Mouse (Mus musculus): ENCODE results near the gene Topaz1. TPM values are rescaled to one million over a fixed set of nuclear protein-coding genes. Genes with fewer than 3 reads are reported as not detected.
"Not testable (repeated sequence)": the region's sequence is repeated elsewhere in the genome, so short reads cannot be mapped to it uniquely, and the experiment has no call there.

Gene Topaz1
- polyA plus RNA-seq, 1 experiment from 2014 or later: not detected

DNA sequence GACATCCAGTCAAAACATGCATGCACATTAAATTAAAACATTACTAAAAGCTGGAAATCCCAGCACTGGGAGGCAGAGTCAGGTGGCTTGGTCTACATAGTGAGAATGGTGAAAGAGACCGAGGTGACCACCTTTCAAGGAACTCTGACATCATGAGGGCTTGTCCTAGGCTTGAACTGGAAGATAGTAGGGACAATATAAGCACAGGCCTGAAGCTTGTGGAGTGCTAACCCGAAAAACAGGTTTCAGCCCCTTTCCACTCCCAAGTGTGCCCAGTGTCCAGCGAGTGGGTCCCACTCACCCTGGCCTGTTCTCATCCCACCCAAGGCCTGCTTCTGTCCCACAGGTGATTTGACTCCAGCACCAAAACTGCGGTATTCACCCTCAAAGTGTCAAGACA is 90.1 kb downstream of the Topaz1 start:
- H3K4me1 ChIP-seq (ENCODE audit: insufficient read depth): no peaks in the 10 kb centered on the region
- no peak overlapping the region for H3K4me3 ChIP-seq (ENCODE audit: low read depth, low read length)
- 82% methylated on average over 4 of the region's 4 CpGs for WGBS (ENCODE audit: insufficient replicate concordance)
- TF ChIP-seq CTCF (IDR thresholded peaks at IDR 0.05; ENCODE audit: low read depth) (no peak), EP300 (IDR thresholded peaks at IDR 0.05; ENCODE audit: low read depth) (no peak)
- no peak for DNase-seq
- no peaks in the 10 kb centered on the region for H3K9me3 ChIP-seq (ENCODE audit: low read length)
- H3K9ac ChIP-seq (replicated peaks): no peak overlapping the region
- no peak overlapping the region for H3K4me2 ChIP-seq (ENCODE audit: low read depth, low read length)
- H3K27ac ChIP-seq (ENCODE audit: low read depth): no peak overlapping the region
- H3K27me3 ChIP-seq (ENCODE audit: insufficient read depth, low read length): no peaks in the 10 kb centered on the region
- peaks cover 9% of the 10 kb centered on the region; the same call in 1 of the 2 replicates for H3K36me3 ChIP-seq (replicated peaks; ENCODE audit: insufficient read depth, low read length)
- no peak for ATAC-seq

DNA sequence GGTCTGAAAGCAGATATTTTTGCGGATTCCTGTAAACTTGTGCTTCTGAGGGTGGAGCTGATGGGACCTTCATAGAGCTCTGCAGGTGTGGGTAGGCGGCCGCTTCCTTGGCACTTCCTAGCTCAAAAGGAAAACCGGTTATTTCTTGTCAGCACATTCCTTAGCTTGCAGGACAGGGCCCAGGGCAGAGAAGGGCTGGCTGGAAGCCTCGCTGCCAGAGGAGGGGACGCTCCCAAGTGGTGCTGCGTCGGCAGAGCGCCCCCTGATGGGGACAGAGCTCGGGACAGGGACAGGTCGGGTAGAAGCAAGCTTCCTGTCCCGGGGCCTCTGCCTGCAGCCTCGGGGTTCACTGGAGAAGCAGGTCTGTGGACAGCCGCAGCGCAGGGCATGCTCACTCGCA is 90.5 kb downstream of the Topaz1 start:
- whole genome bisulfite sequencing (ENCODE audit: insufficient replicate concordance): 49% methylated on average over 15 of the region's 16 CpGs
- no peak overlapping the region for H3K27ac ChIP-seq (ENCODE audit: low read depth)
- no peak for ATAC-seq
- no peak for TF ChIP-seq EP300 (IDR thresholded peaks at IDR 0.05; ENCODE audit: low read depth)
- peak; percentile 32; the same call in 1 of the 2 replicates for TF ChIP-seq CTCF (IDR thresholded peaks at IDR 0.05; ENCODE audit: low read depth)
- no peaks in the 10 kb centered on the region for H3K9me3 ChIP-seq (ENCODE audit: low read length)
- peaks cover 9% of the 10 kb centered on the region; the same call in 1 of the 2 replicates for H3K36me3 ChIP-seq (replicated peaks; ENCODE audit: insufficient read depth, low read length)
- H3K4me2 ChIP-seq (ENCODE audit: low read depth, low read length): no peak overlapping the region
- peak; percentile 21 for DNase-seq
- no peaks in the 10 kb centered on the region for H3K4me1 ChIP-seq (ENCODE audit: insufficient read depth)
- H3K27me3 ChIP-seq (ENCODE audit: insufficient read depth, low read length): no peaks in the 10 kb centered on the region
- no peak overlapping the region for H3K9ac ChIP-seq (replicated peaks)
- no peak overlapping the region for H3K4me3 ChIP-seq (ENCODE audit: low read depth, low read length)

DNA sequence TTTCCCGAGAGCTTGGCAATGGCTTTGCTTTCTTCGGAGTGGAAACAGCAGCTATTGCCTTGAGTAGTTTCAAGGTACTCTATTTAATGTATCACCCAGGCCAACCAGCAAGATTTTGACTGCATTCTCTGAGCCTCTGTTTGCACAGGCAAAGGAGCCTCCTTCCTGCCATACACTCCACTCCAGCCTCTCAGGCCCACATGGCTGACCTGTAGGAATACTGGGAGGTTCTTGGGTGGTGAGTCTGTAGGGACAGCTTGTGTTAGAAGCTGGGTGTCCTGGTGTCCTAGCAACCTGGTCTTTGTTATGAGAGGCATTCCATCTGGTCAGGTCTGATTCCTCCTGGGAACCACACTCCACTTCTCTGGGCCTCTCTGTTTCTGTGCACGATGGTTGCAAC is 96.6 kb downstream of the Topaz1 start, which contains the start of gene Gm35549:
Gm35549 (minus strand) TSS at position 276 of the 400 bp plus-strand sequence.
- H3K4me2 ChIP-seq (ENCODE audit: low read depth, low read length): no peak within 1 kb of the TSS
- no peak for TF ChIP-seq EP300 (IDR thresholded peaks at IDR 0.05; ENCODE audit: low read depth)
- TF ChIP-seq CTCF (IDR thresholded peaks at IDR 0.05; ENCODE audit: low read depth): no peak
- H3K27ac ChIP-seq (ENCODE audit: low read depth): no peak within 1 kb of the TSS
- no peaks in the 10 kb centered on the region for H3K36me3 ChIP-seq (replicated peaks; ENCODE audit: insufficient read depth, low read length)
- no peaks in the 10 kb centered on the region for H3K27me3 ChIP-seq (ENCODE audit: insufficient read depth, low read length)
- H3K9me3 ChIP-seq (ENCODE audit: low read length): 0 out of 2 replicates have a peak, but pooled peaks cover 2% of the 10 kb centered on the region
- H3K4me3 ChIP-seq (ENCODE audit: low read depth, low read length): no peak within 1 kb of the TSS
- ATAC-seq: no peak
- whole genome bisulfite sequencing (ENCODE audit: insufficient replicate concordance): 81% methylated on average over 3 of the region's 3 CpGs
- DNase-seq: no peak
- H3K9ac ChIP-seq (replicated peaks): no peak within 1 kb of the TSS
- no peaks in the 10 kb centered on the region for H3K4me1 ChIP-seq (ENCODE audit: insufficient read depth)

DNA sequence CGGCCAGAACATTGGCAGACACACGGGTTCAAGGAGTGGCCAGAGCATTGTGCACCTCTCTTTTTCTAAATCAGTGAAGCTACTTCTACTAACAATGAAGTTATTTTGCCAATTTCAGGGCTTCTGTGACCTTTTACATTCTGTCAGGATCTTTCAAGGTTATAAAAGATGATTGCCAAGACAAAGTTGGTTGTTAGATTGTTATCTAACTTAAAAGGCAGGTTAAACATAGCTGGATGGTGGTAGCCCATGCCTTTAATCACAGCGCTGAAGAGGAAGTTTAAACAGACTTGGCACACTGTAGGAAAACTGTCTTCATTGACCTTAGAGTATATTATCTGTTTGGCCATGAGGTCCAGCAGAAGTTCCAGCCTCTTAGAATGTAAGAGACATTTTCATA is 98.5 kb downstream of the Topaz1 start:
- Histone ChIP-seq H3K4me1 (ENCODE audit: insufficient read depth) (no peaks in the 10 kb centered on the region), H3K4me2 (ENCODE audit: low read depth, low read length) (no peak overlapping the region), H3K9ac (replicated peaks) (no peak overlapping the region), H3K27me3 (ENCODE audit: insufficient read depth, low read length) (no peaks in the 10 kb centered on the region), H3K9me3 (ENCODE audit: low read length) (peaks cover 10% of the 10 kb centered on the region), H3K4me3 (ENCODE audit: low read depth, low read length) (no peak overlapping the region), H3K27ac (ENCODE audit: low read depth) (no peak overlapping the region), H3K36me3 (replicated peaks; ENCODE audit: insufficient read depth, low read length) (0 out of 2 replicates have a peak, but pooled peaks cover 7% of the 10 kb centered on the region)
- ATAC-seq (no peak), DNase-seq (no peak)
- no peak for TF ChIP-seq CTCF (IDR thresholded peaks at IDR 0.05; ENCODE audit: low read depth)
- WGBS (ENCODE audit: insufficient replicate concordance): 64% methylated on average over 3 of the region's 3 CpGs

DNA sequence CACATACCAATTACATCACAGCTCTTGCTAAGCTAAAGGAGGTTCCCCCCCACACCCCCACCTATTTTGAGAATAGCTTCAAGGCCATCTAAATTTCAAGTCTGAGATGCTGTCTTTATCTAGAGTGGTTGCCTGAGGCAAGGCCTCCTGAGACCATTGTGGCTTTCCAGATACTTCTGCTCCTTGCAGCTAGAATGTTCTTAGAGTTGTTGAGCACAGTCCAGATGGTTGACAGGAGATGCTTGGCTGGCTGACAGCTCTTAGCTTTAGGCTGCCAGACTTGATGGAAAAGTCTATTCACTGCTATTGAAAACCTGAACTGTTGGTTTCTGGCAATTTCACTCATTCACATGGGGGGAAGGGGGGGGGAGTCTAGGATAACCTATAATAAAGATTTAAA is 99.0 kb downstream of the Topaz1 start:
- H3K36me3 ChIP-seq (replicated peaks; ENCODE audit: insufficient read depth, low read length): 0 out of 2 replicates have a peak, but pooled peaks cover 9% of the 10 kb centered on the region
- H3K4me2 ChIP-seq (ENCODE audit: low read depth, low read length): no peak overlapping the region
- H3K9me3 ChIP-seq (ENCODE audit: low read length): peaks cover 10% of the 10 kb centered on the region
- H3K4me1 ChIP-seq (ENCODE audit: insufficient read depth): no peaks in the 10 kb centered on the region
- ATAC-seq (no peak), DNase-seq (no peak)
- no peak overlapping the region for H3K4me3 ChIP-seq (ENCODE audit: low read depth, low read length)
- TF ChIP-seq EP300 (IDR thresholded peaks at IDR 0.05; ENCODE audit: low read depth) (no peak), CTCF (IDR thresholded peaks at IDR 0.05; ENCODE audit: low read depth) (no peak)
- no peak overlapping the region for H3K27ac ChIP-seq (ENCODE audit: low read depth)
- no peaks in the 10 kb centered on the region for H3K27me3 ChIP-seq (ENCODE audit: insufficient read depth, low read length)
- no peak overlapping the region for H3K9ac ChIP-seq (replicated peaks)

DNA sequence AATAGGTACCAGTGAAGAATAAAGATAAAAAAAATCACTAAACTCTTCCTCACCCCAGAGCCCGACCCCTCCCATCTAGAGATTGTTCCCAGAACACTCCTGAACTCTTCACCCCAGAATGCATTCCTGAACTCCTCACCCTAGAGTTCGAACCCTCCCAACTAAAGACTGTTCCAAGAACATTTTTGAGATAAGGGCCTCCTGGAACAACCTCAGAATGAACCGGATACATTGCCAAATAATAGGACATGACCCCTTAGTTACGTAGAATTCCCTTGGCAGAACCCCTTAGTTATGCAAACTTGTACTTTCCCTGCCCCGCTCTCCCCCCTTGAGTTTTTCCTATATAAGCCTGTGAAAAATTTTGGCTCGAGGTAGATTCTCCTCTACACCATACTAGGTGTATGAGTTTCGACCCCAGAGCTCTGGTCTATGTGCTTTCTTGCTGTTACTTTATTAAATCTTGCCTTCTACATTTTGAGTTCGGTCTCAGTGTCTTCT is 100.7 kb downstream of the Topaz1 start:
- not testable (repeated sequence) for H3K4me3 ChIP-seq (ENCODE audit: low read depth, low read length); H3K27me3 ChIP-seq (ENCODE audit: insufficient read depth, low read length); ATAC-seq; H3K27ac ChIP-seq (ENCODE audit: low read depth); H3K4me1 ChIP-seq (ENCODE audit: insufficient read depth); H3K4me2 ChIP-seq (ENCODE audit: low read depth, low read length); DNase-seq; H3K9ac ChIP-seq (replicated peaks)
- H3K9me3 ChIP-seq (ENCODE audit: low read length): peaks cover 15% of the 10 kb centered on the region
- WGBS (ENCODE audit: insufficient replicate concordance): 80% methylated on average over 5 of the region's 8 CpGs
- peaks cover 25% of the 10 kb centered on the region for H3K36me3 ChIP-seq (replicated peaks; ENCODE audit: insufficient read depth, low read length)

Other genes with a start within 250 kb of the Topaz1 start
- gene Tcaim, start 58.2 kb downstream of the Topaz1 start, polyA plus RNA-seq (2015; fragmentation: Nextera tagmentation; extraction: Ambion mirVana): 3.7 and 4.4 TPM in 2 replicates
- gene Gm35549, start 96.7 kb downstream of the Topaz1 start, polyA plus RNA-seq (2015; fragmentation: Nextera tagmentation; extraction: Ambion mirVana): not detected in 2 replicates
- gene Zfp445, start 118.7 kb downstream of the Topaz1 start, polyA plus RNA-seq (2015; fragmentation: Nextera tagmentation; extraction: Ambion mirVana): 8.5 and 9.4 TPM in 2 replicates
- 1.2 and 1.5 TPM in 2 replicates for gene Zkscan7, start 138.3 kb downstream of the Topaz1 start, polyA plus RNA-seq (2015; fragmentation: Nextera tagmentation; extraction: Ambion mirVana)
- gene Zfp105, start 175.7 kb downstream of the Topaz1 start, polyA plus RNA-seq (2015; fragmentation: Nextera tagmentation; extraction: Ambion mirVana): 1.8 and 2.0 TPM in 2 replicates
- 18.7 and 20.6 TPM in 2 replicates for gene 1110059G10Rik, start 203.7 kb downstream of the Topaz1 start, polyA plus RNA-seq (2015; fragmentation: Nextera tagmentation; extraction: Ambion mirVana)
- gene Kif15, start 203.7 kb downstream of the Topaz1 start, polyA plus RNA-seq (2015; fragmentation: Nextera tagmentation; extraction: Ambion mirVana): 14.4 TPM in 2 replicates

Data from liver, postnatal 0 days (tissue).